Mouse (Mus musculus): ENCODE measurements around the gene Oxnad1.

- TF ChIP-seq ZNF384 (IDR thresholded peaks at IDR 0.05; ENCODE audit: low read depth, low read length) (no peak), POLR2AphosphoS2 (IDR thresholded peaks at IDR 0.05; ENCODE audit: low read depth, low read length) (no peak), POLR2A (IDR thresholded peaks at IDR 0.05; ENCODE audit: low read depth, low read length) (no peak), CTCF (conservative IDR thresholded peaks at IDR 0.05 in 1 of 2, IDR thresholded peaks at IDR 0.05 in 1 of 2; ENCODE audit: low read depth in 2 of 2, low read length in 2 of 2) (peak in 1 of 2 experiments; percentile 38; a peak in 2 of 4 replicates), IRF4 (IDR thresholded peaks at IDR 0.05; ENCODE audit: low read depth, low read length) (no peak), SIN3A (IDR thresholded peaks at IDR 0.05; ENCODE audit: low read length) (no peak), TCF12 (IDR thresholded peaks at IDR 0.05; ENCODE audit: low read depth, low read length) (no peak), RAD21 (IDR thresholded peaks at IDR 0.05; ENCODE audit: low read depth, low read length) (peak; percentile 44), ZKSCAN1 (IDR thresholded peaks at IDR 0.05; ENCODE audit: borderline replicate concordance, low read depth, low read length) (no peak), MXI1 (IDR thresholded peaks at IDR 0.05; ENCODE audit: low read depth, low read length) (no peak), ZC3H11A (IDR thresholded peaks at IDR 0.05; ENCODE audit: low read depth, low read length) (no peak), MAX (IDR thresholded peaks at IDR 0.05; ENCODE audit: low read length) (no peak), NELFE (IDR thresholded peaks at IDR 0.05; ENCODE audit: low read depth, low read length) (no peak), USF1 (IDR thresholded peaks at IDR 0.05; ENCODE audit: low read depth, low read length) (no peak)
Observed at GRCm38 (mm10) chr14:32128409-32128808, 43.2 kb downstream of the Oxnad1 start.
